ENCODE assay signal across 8 mouse cellular contexts in genomic region chr11:119043761-119044550, GRCm38 (mm10). TPM values are rescaled to one million over a fixed set of nuclear protein-coding genes. Genes with fewer than 3 reads are reported as not detected.
DNase-seq lines count a peak whose midpoint lies in the region; ATAC-seq and TF ChIP-seq lines count a peak whose summit lies in the region.

No protein-coding gene starts in this region.

- 4% methylated on average over 10 of the region's 10 CpGs for WGBS in hindbrain, embryonic 10.5 days
- 2% methylated on average over 10 of the region's 10 CpGs for WGBS in hindbrain, embryonic 13.5 days
- 2% methylated on average over 10 of the region's 10 CpGs for WGBS in limb, embryonic 11.5 days

- no peak overlapping the region for H3K4me2 ChIP-seq in hindbrain, embryonic 13.5 days
- peak overlapping the region; percentile 52 for H3K4me2 ChIP-seq in limb, embryonic 11.5 days (ENCODE audit: low read depth, severe bottlenecking)

- H3K36me3 ChIP-seq in hindbrain, embryonic 10.5 days = peaks cover 5% of the 10 kb centered on the region
- peaks cover 3% of the 10 kb centered on the region for H3K36me3 ChIP-seq in hindbrain, embryonic 13.5 days
- 0 out of 2 replicates have a peak, but pooled peaks cover 2% of the 10 kb centered on the region for H3K36me3 ChIP-seq in limb, embryonic 11.5 days (ENCODE audit: control insufficient read depth, insufficient read depth, low read length)

- no peak overlapping the region for H3K27ac ChIP-seq in hindbrain, embryonic 10.5 days
- no peak overlapping the region for H3K27ac ChIP-seq in hindbrain, embryonic 13.5 days
- no peak overlapping the region for H3K27ac ChIP-seq in limb, embryonic 11.5 days (replicated peaks; ENCODE audit: low read depth, low read length)

- DNase-seq in hindbrain, embryonic 10.5 days (ENCODE audit: low spot score) = peak; percentile 58
- peak; percentile 50 to 55 for DNase-seq in B cell, adult 2 months
- peak; percentile 59 for DNase-seq in brain, embryonic 14.5 days (ENCODE audit: low read depth)
- DNase-seq in limb, embryonic 11.5 days (ENCODE audit: low spot score) = peak; percentile 78
- DNase-seq in thymus, postnatal 4 days = peak; percentile 28
- no peak for DNase-seq in layer of hippocampus, adult 9-10 months (ENCODE audit: low spot score)
- no peak for DNase-seq in gastrocnemius, postnatal 4 days (ENCODE audit: low spot score in 2 of 2)

- H3K9ac ChIP-seq in hindbrain, embryonic 13.5 days = no peak overlapping the region
- no peak overlapping the region for H3K9ac ChIP-seq in limb, embryonic 11.5 days (ENCODE audit: low read length)

- peak overlapping the region; percentile 34 for H3K4me3 ChIP-seq in hindbrain, embryonic 10.5 days
- H3K4me3 ChIP-seq in hindbrain, embryonic 13.5 days = no peak overlapping the region
- peak overlapping the region; percentile 23; the same call in 1 of the 2 replicates for H3K4me3 ChIP-seq in limb, embryonic 11.5 days (ENCODE audit: low read depth, low read length)

- ATAC-seq in hindbrain, embryonic 13.5 days (ENCODE audit: low FRiP score) = no peak
- ATAC-seq in limb, embryonic 11.5 days (ENCODE audit: insufficient number of reproducible peaks, low FRiP score, low TSS enrichment, low read depth) = no peak

- peak; percentile 53 for TF ChIP-seq CTCF in brain, embryonic 14.5 days (IDR thresholded peaks at IDR 0.05; ENCODE audit: borderline replicate concordance, extremely low read depth, insufficient read depth, insufficient read length)

- H3K4me1 ChIP-seq in hindbrain, embryonic 10.5 days (replicated peaks) = peaks cover 84% of the 10 kb centered on the region
- H3K4me1 ChIP-seq in hindbrain, embryonic 13.5 days (replicated peaks) = peaks cover 68% of the 10 kb centered on the region
- peaks cover 59% of the 10 kb centered on the region for H3K4me1 ChIP-seq in limb, embryonic 11.5 days (ENCODE audit: control insufficient read depth, insufficient read depth, low read length)

- no peaks in the 10 kb centered on the region for H3K9me3 ChIP-seq in hindbrain, embryonic 10.5 days
- H3K9me3 ChIP-seq in hindbrain, embryonic 13.5 days = no peaks in the 10 kb centered on the region
- H3K9me3 ChIP-seq in limb, embryonic 11.5 days (ENCODE audit: control insufficient read depth, low read length) = no peaks in the 10 kb centered on the region

- no peak for TF ChIP-seq POLR2A in brain, embryonic 14.5 days (IDR thresholded peaks at IDR 0.05; ENCODE audit: borderline replicate concordance, extremely low read depth, insufficient read depth, insufficient read length, poor library complexity, severe bottlenecking)

- peaks cover 90% of the 10 kb centered on the region for H3K27me3 ChIP-seq in hindbrain, embryonic 10.5 days (ENCODE audit: insufficient read depth, poor library complexity, severe bottlenecking)
- peaks cover 84% of the 10 kb centered on the region for H3K27me3 ChIP-seq in hindbrain, embryonic 13.5 days
- H3K27me3 ChIP-seq in limb, embryonic 11.5 days (ENCODE audit: control insufficient read depth, insufficient read depth, low read length) = peaks cover 47% of the 10 kb centered on the region

RNA-seq across cellular contexts. Expression of gene Cbx8, which starts 3.2 kb away (rescaled TPM):
- polyA plus RNA-seq in hindbrain, embryonic 10.5 days (2016; fragmentation: Nextera tagmentation; extraction: Ambion mirVana) = 11.2 and 13.0 TPM in 2 replicates
- polyA plus RNA-seq in hindbrain, embryonic 13.5 days (2015; fragmentation: Nextera tagmentation; extraction: Ambion mirVana) = 10.0 and 11.1 TPM in 2 replicates
- 6.5 and 10.4 TPM in 2 replicates for polyA plus RNA-seq in brain, embryonic 14.5 days (2012; rRNA removed)
- 12.2 and 13.4 TPM in 2 replicates for polyA plus RNA-seq in limb, embryonic 11.5 days (2014; fragmentation: Nextera tagmentation; extraction: Ambion mirVana)
- total RNA-seq in gastrocnemius, postnatal 4 days (2021) = 1 to 10 TPM; 4.6 to 5.3 TPM

RNA-seq across cellular contexts. Expression of gene Cbx2, which starts 21.2 kb away (rescaled TPM):
- polyA plus RNA-seq in hindbrain, embryonic 10.5 days (2016; fragmentation: Nextera tagmentation; extraction: Ambion mirVana) = 86.6 and 112 TPM in 2 replicates
- 20.3 and 24.2 TPM in 2 replicates for polyA plus RNA-seq in hindbrain, embryonic 13.5 days (2015; fragmentation: Nextera tagmentation; extraction: Ambion mirVana)
- polyA plus RNA-seq in brain, embryonic 14.5 days (2012; rRNA removed) = 30.0 and 40.1 TPM in 2 replicates
- polyA plus RNA-seq in limb, embryonic 11.5 days (2014; fragmentation: Nextera tagmentation; extraction: Ambion mirVana) = 121 and 131 TPM in 2 replicates
- total RNA-seq in gastrocnemius, postnatal 4 days (2021) = 1 to 10 TPM; 5.4 to 5.6 TPM

RNA-seq across cellular contexts. Expression of gene Cbx4, which starts 42.1 kb away (rescaled TPM):
- 4.4 and 8.2 TPM in 2 replicates for polyA plus RNA-seq in hindbrain, embryonic 10.5 days (2016; fragmentation: Nextera tagmentation; extraction: Ambion mirVana)
- 14.1 and 15.8 TPM in 2 replicates for polyA plus RNA-seq in hindbrain, embryonic 13.5 days (2015; fragmentation: Nextera tagmentation; extraction: Ambion mirVana)
- polyA plus RNA-seq in brain, embryonic 14.5 days (2012; rRNA removed) = 30.0 and 34.7 TPM in 2 replicates
- polyA plus RNA-seq in limb, embryonic 11.5 days (2014; fragmentation: Nextera tagmentation; extraction: Ambion mirVana) = 5.4 and 5.8 TPM in 2 replicates
- 10 to 100 TPM; 10.4 to 10.7 TPM for total RNA-seq in gastrocnemius, postnatal 4 days (2021)

RNA-seq across cellular contexts. Expression of gene Enpp7, which starts 56.0 kb away (rescaled TPM):
- not detected in 2 replicates for polyA plus RNA-seq in hindbrain, embryonic 10.5 days (2016; fragmentation: Nextera tagmentation; extraction: Ambion mirVana)
- not detected in 2 replicates for polyA plus RNA-seq in hindbrain, embryonic 13.5 days (2015; fragmentation: Nextera tagmentation; extraction: Ambion mirVana)
- polyA plus RNA-seq in brain, embryonic 14.5 days (2012; rRNA removed) = 0.07 TPM in 1 of 2 replicates, not detected in the other
- not detected in 2 replicates for polyA plus RNA-seq in limb, embryonic 11.5 days (2014; fragmentation: Nextera tagmentation; extraction: Ambion mirVana)
- total RNA-seq in gastrocnemius, postnatal 4 days (2021) = not detected

Comparison
In these comparisons a context has a peak if more than half of its experiments do, and no peak if none do; other contexts are left out.
1. DNase-seq: peak in hindbrain, embryonic 10.5 days (single experiment), B cell, adult 2 months (2 of 2), brain, embryonic 14.5 days (single experiment), limb, embryonic 11.5 days (single experiment) and thymus, postnatal 4 days (single experiment); none in layer of hippocampus, adult 9-10 months (single experiment) and gastrocnemius, postnatal 4 days (0 of 2).